Mouse (Mus musculus): Measurements from ENCODE around the gene Ric8a. TPM values are rescaled to one million over a fixed set of nuclear protein-coding genes. Genes with fewer than 3 reads are reported as not detected.
"Not testable (repeated sequence)": the region's sequence is repeated elsewhere in the genome, so short reads cannot be mapped to it uniquely, and the experiment has no call there.

Gene Ric8a
- total RNA-seq, 2 experiments from 2014 or later = 64.3 to 69.0 TPM

DNA sequence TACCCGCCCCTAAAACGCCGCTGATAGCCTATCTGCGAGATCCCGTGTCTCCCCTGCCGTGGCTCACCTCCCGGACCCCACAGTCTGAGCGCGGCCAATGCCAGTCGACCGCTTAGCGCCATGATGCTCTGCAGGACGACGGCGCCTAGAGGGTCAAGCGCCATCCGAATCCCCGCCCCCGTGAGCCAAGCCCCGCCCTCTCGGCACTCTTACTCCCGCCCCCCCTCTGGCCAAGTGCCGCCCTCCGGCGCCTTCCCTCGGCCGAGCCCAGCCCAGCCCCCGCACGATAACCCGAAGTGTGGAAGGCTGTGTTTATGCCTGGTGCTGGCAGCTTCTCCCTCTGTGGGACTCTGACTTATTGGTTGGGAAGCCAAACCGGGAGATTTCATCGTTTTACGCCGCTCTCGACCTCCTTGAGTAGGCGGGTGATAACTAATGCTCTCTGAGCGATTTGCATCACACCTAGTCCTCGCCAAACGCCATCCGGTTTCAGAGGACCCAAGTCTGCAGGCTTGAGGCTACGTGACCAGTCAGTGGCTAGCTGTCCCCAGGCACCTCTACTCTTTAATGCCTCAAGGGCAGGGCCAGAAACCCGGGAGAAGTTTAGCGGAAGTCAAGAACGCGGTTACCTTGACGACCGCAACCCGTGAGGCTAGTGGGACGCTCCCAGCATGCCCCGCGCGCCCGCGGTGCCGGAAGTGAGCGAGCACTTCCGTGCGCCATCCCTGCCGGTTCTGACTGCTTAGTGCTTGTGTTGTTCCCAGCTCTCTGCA lies 25.1 kb downstream of the Ric8a start, which contains the start of the genes Psmd13 and Sirt3:
Gene Psmd13 (plus strand): TSS at position 273 of the 773 bp plus-strand sequence.
Gene Sirt3 (minus strand): TSS at position 614 of the 773 bp plus-strand sequence.
- DNase-seq (ENCODE audit: low spot score in 2 of 2) = peak; percentile 88 to 89

DNA sequence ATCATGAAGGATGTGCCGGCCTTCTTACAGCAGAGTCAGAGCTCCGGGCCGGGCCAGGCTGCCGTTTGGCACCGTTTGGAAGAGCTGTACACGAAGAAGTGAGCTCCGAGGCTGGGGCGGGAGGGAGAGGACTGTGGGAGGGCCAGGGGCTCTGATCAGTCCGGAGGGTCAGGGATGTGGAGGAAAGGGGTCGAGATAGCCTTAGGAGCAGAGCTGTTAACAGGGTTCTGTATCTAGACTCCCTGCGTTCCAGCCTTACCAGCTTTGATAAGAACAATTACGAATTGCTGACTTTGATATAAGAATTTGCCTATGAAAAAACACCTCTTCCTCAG lies 25.7 kb downstream of the Ric8a start:
- no peak for DNase-seq (ENCODE audit: low spot score in 2 of 2)

GRCm38 (mm10) chr7:140890636-140891035 lies 33.9 kb downstream of the Ric8a start:
- DNase-seq (ENCODE audit: low spot score in 2 of 2) = not testable (repeated sequence)

- DNase-seq (ENCODE audit: low spot score in 2 of 2) = no peak
Measured at GRCm38 (mm10) chr7:140894031-140894430, 37.3 kb downstream of the Ric8a start.

DNA sequence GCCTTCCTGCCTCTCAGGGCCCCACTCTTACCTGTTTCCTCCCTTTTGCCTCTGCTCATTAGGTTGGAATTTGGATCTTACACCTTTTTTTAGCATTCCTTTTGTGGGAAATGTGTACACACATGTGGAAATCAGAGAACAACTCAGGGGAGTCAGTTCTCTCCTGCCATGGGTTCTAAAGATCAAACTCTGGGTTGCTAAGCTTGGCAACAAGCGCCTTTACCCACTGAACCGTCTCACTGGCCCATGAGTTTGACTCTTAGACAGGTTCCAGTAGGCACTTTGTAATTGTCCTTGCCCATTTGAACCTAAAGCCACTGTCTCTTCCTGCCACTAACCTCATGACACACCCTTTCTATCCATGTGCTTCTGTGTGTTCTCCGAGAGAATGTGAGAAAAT lies 37.9 kb downstream of the Ric8a start:
- no peak for DNase-seq (ENCODE audit: low spot score in 2 of 2)

DNA sequence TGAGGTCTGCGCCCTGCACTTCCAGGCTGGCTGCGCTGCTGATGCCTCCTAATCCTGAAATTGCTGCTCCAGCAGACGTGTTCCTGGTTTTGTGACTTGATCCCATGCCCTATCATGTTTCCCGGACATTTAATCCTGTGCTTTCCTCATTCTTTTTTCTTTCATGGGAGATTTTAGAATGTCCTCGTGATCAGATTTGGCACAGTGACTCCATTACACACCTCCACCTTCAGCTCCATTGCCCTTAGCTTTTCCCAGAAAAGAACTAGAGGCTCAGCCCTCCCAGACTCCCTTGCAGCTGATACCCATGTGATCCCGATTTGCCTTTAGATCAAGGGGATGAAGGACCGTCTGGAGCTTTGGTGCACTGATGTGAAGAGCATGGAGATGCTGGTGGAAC lies 41.1 kb downstream of the Ric8a start:
- no peak for DNase-seq (ENCODE audit: low spot score in 2 of 2)

DNA sequence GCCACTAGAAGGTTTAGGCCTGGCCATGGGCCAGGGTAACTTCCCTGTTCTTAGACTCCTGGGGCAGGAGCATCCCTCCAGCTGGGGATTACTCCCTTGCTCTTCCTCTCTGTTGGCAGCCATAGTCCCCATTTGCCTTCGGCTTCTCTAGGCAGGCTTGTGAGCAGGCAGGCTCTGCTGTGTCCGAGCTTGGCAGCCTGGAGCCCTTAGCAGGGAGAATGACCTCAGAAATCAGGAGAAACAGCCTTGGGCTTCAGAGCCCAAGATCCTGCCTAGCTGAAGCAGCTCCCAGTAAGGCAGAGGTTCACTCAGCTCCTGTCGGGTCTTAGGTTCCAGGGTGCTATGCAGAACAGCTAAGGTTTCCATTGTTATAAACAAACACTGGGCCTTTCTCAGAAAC lies 42.4 kb downstream of the Ric8a start:
- no peak for DNase-seq (ENCODE audit: low spot score in 2 of 2)

GRCm38 (mm10) chr7:140900220-140900619 lies 43.5 kb downstream of the Ric8a start, which contains the start of gene Cox8b:
TSS of gene Cox8b (minus strand) at chr7:140900446.
- DNase-seq (ENCODE audit: low spot score in 2 of 2) = no peak

GRCm38 (mm10) chr7:140902036-140902875 lies 45.5 kb downstream of the Ric8a start:
- no peak for DNase-seq (ENCODE audit: low spot score in 2 of 2)

- DNase-seq (ENCODE audit: low spot score in 2 of 2) = peak; percentile 59 to 62
Measured at GRCm38 (mm10) chr7:140903212-140903611, 46.5 kb downstream of the Ric8a start.

DNA sequence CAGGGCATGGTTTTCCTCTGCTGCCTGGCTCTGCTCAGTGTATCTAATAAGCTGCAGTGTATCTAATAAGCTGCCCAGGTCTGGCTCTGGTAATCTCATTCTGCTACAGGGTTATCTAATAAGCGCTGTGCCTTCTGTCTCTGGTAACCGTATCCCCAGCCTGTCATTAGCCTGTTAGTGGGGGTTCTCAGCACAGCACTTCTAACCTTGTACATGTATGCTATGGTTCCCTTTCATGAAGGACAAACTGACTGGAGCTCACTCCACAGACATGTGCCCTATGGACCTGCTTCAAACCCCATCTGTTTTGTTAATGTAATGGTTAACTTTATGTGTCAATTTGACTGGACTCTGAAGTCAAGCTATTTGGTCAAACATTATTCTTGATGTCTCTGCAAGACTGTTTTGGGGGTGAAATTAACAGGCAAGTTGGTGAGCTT lies 48.9 kb downstream of the Ric8a start:
- DNase-seq (ENCODE audit: low spot score in 2 of 2) = no peak

DNA sequence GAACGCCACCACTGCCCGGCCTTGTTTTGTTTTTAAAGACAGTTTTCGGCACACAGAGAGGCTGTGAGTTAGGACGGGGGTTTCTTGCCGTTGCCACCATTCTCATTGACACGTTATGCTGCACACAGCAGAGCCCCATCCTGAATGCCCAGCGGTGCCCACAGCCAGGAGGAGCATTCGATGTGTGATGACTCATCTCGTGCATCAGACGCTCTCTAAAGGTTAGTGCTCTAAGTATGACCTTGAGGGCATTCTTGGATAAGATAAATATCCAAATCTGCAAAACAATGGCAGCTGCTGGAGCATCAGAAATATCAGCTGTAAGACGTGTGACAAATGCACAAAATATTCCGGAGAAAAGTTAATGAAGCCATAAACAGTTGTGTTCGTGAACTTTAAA lies 50.4 kb downstream of the Ric8a start:
- DNase-seq (ENCODE audit: low spot score in 2 of 2) = peak in 1 of 2 experiments; percentile 16

- no peak for DNase-seq (ENCODE audit: low spot score in 2 of 2)
Measured at GRCm38 (mm10) chr7:140907697-140908096, 50.9 kb downstream of the Ric8a start.

DNA sequence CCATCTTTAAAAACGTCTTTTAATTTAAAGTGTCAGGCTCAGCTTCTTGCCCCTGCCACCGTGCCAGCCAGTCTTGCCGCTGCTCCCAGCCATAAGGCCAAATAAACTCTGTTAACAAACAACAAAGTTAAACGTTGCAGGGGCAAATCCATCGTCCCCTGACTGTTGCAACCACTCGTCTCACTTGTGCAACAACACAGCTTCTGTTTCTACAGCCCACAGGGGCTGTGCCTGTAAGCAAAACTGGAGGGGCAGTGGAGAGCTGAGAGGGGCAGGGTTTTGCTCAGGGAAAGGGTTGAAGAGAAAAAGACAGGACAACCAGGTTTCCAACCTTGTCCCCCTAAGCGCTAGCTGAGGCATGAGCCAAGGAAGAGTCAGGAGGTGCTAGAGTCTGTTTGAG lies 51.4 kb downstream of the Ric8a start:
- no peak for DNase-seq (ENCODE audit: low spot score in 2 of 2)

GRCm38 (mm10) chr7:140908634-140909107 lies 51.9 kb downstream of the Ric8a start:
- peak; percentile 62 to 75 for DNase-seq (ENCODE audit: low spot score in 2 of 2)

DNA sequence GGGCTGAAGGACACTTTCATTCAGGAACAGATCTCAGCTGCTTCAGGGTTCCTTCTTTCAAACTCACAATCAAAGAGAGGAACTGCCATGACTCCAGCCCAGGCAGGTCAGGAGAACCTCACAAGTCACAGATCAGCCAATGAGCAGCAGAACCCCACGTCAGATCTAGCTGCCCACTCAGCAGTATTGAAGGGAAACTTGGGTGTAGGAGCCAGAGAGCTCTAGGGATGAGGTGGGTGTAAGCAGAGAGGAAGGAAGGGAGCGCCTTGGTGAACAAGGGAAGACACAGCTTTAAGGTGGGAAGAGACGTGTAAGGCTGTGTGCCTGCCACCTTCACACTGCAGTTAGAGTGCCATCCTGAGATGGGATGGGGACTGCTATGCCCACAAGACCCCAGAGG lies 55.5 kb downstream of the Ric8a start:
- no peak for DNase-seq (ENCODE audit: low spot score in 2 of 2)

DNA sequence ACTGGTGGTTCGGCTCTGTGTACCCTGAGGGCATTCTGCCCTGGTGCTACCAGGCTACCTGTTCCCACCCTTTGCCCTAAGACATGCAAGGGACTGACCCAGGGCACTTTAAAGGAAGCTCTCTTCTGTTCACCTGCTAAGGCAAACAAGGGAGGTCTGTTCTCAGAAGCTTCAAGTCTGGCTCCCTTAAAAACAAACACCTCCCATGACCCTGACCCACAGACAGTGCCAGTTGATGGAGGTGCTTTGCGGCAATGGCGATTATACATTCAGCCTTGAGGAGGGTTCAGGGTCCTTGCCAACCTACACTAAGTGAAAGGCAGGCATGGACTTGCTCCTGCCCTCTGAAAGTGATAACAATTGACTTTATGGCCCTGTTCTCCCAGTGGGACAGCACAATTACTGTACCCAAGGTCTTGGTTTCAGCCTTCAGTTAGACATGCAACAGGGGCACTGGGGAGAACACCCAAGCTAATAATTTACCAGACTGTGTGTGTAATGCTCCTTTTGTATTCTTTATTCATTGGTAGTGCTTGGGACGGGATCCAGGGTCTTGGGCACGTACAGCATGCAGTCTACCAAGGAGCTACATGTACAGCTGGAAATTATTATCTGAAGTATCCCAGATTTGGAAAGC lies 56.2 kb downstream of the Ric8a start:
- no peak for DNase-seq (ENCODE audit: low spot score in 2 of 2)
